ENCODE assay signal across 8 mouse cellular contexts in the genomic region with DNA sequence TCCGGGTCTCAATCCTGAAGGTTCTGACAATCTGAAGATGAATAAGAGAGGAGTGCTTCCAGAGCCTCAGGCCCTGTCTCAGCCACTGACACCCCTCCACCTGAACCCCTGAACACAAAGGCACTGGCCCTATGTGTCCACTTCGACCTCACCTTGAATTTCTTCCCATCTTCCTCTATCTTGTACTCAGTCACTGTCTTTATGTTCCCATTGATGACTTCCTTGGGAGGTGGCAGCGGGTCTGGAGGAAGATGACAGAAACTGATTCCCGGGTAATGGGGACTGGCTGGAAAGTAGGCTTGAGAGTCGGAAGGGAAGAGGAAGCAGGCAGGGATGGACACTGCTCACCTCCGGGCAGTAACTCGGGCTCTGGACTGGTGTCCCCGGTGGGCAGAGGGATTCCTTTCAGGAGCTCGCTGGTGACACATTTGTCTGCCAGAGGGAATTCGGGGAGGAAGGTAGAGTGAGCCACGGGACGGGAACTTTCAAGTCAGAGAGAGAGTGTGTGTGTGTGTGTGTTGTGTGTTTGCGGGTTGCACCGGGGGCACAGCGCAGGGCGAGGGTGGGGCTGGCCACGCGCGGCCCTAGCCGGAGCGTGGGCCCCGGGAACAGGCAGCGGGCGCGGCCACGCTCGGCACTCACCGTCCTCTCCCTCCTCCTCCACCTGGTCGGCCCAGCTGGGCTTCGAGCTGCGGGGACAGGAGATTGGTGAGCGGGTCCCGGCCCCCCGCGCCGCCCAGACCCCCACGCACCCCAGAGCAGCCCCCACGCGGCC. TPM values are rescaled to one million over a fixed set of nuclear protein-coding genes. Genes with fewer than 3 reads are reported as not detected.
DNase-seq lines count a peak whose midpoint lies in the region; ATAC-seq and TF ChIP-seq lines count a peak whose summit lies in the region.

No protein-coding gene starts in this region.

- CTCF ChIA-PET in Patski (lab: Charles Lee) = interaction anchor here (0.9 to 2.5 kb wide), 17 partner anchors 9 to 259 kb away, joined by 3 to 17 read pairs (median 4); a partner anchor contains a TSS

- in situ Hi-C loops in Patski (cut with MboI; ENCODE audit: low pct_unique_long_range_greater_than_20kb) = no loop called here

- peak overlapping the region; percentile 98 for H3K9ac ChIP-seq in heart, embryonic 14.5 days (ENCODE audit: low read length)
- peak overlapping the region; percentile 97 for H3K9ac ChIP-seq in hindbrain, embryonic 12.5 days
- H3K9ac ChIP-seq in midbrain, embryonic 11.5 days (ENCODE audit: low read length) = peak overlapping the region; percentile 95

- peaks cover 11 to 18% of the 10 kb centered on the region in 2 experiments for H3K4me1 ChIP-seq in heart, embryonic 14.5 days (ENCODE audit: control insufficient read depth in 2 of 2, insufficient read depth in 2 of 2, low read length in 2 of 2)
- peaks cover 15% of the 10 kb centered on the region for H3K4me1 ChIP-seq in hindbrain, embryonic 12.5 days
- peaks cover 9% of the 10 kb centered on the region for H3K4me1 ChIP-seq in midbrain, embryonic 11.5 days (ENCODE audit: control insufficient read depth, insufficient read depth, low read length)

- DNase-seq in heart, adult 18-20 months = no peak
- DNase-seq in Patski (ENCODE audit: low read depth, low spot score) = no peak
- DNase-seq in midbrain, embryonic 11.5 days (ENCODE audit: low spot score, missing footprints) = no peak
- no peak for DNase-seq in c-Kit-positive CD71-positive TER-119-positive erythroid progenitor cells, embryonic 14.5 days (ENCODE audit: low spot score)
- DNase-seq in MN1 (ENCODE audit: low spot score) = no peak
- no peak for DNase-seq in thymus, postnatal 36 days

- WGBS in heart, embryonic 14.5 days = 6% methylated on average over 35 of the region's 39 CpGs
- WGBS in hindbrain, embryonic 12.5 days = 11% methylated on average over 16 of the region's 39 CpGs
- WGBS in midbrain, embryonic 11.5 days = 4% methylated on average over 31 of the region's 39 CpGs

- no peak for TF ChIP-seq CTCF in Patski (IDR thresholded peaks at IDR 0.05)

- H3K27ac ChIP-seq in heart, embryonic 14.5 days (replicated peaks in 1 of 2; ENCODE audit: control insufficient read depth in 1 of 2, insufficient read depth in 1 of 2, low read depth in 2 of 2, low read length in 2 of 2) = peak overlapping the region in 1 of 2 experiments; percentile 44; a peak in 2 of 4 replicates
- 0 out of 2 replicates have a peak overlapping the region, but pooled peaks have one; percentile 40 for H3K27ac ChIP-seq in hindbrain, embryonic 12.5 days
- no peak overlapping the region for H3K27ac ChIP-seq in midbrain, embryonic 11.5 days (ENCODE audit: low read depth, low read length)

- no peaks in the 10 kb centered on the region for H3K9me3 ChIP-seq in heart, embryonic 14.5 days (ENCODE audit: control insufficient read depth, low read length)
- no peaks in the 10 kb centered on the region for H3K9me3 ChIP-seq in hindbrain, embryonic 12.5 days (replicated peaks)
- no peaks in the 10 kb centered on the region for H3K9me3 ChIP-seq in midbrain, embryonic 11.5 days (ENCODE audit: control insufficient read depth, low read length)

- POLR2A ChIA-PET in Patski (lab: Charles Lee) = interaction anchor here (1.1 kb wide), 3 partner anchors 10 to 133 kb away, joined by 3 to 6 read pairs (median 4); a partner anchor contains a TSS

- H3K4me2 ChIP-seq in heart, embryonic 14.5 days (ENCODE audit: low read length) = peak overlapping the region; percentile 93
- peak overlapping the region; percentile 99 for H3K4me2 ChIP-seq in hindbrain, embryonic 12.5 days (replicated peaks)
- peak overlapping the region; percentile 86 for H3K4me2 ChIP-seq in midbrain, embryonic 11.5 days

- peaks cover 42% of the 10 kb centered on the region for H3K36me3 ChIP-seq in heart, embryonic 14.5 days (ENCODE audit: control insufficient read depth, insufficient read depth, low read length)
- peaks cover 37% of the 10 kb centered on the region for H3K36me3 ChIP-seq in hindbrain, embryonic 12.5 days
- H3K36me3 ChIP-seq in midbrain, embryonic 11.5 days (ENCODE audit: control insufficient read depth, insufficient read depth, low read length) = peaks cover 25% of the 10 kb centered on the region

- ATAC-seq in heart, embryonic 14.5 days (ENCODE audit: insufficient number of reproducible peaks, insufficient read depth, low FRiP score, low read depth) = peak; percentile 9; the same call in 1 of the 2 replicates
- ATAC-seq in Patski = peak; percentile 29
- ATAC-seq in hindbrain, embryonic 12.5 days (ENCODE audit: low FRiP score) = peak; percentile 71
- ATAC-seq in midbrain, embryonic 11.5 days (ENCODE audit: low FRiP score) = peak; percentile 70

- no peaks in the 10 kb centered on the region for H3K27me3 ChIP-seq in heart, embryonic 14.5 days (ENCODE audit: control insufficient read depth, insufficient read depth, low read length)
- H3K27me3 ChIP-seq in Patski = no peaks in the 10 kb centered on the region
- H3K27me3 ChIP-seq in hindbrain, embryonic 12.5 days = peaks cover 6% of the 10 kb centered on the region; the same call in 1 of the 2 replicates
- H3K27me3 ChIP-seq in midbrain, embryonic 11.5 days (ENCODE audit: control insufficient read depth, insufficient read depth, low read length) = no peaks in the 10 kb centered on the region

- peak overlapping the region; percentile 79 to 98 for H3K4me3 ChIP-seq in heart, embryonic 14.5 days (ENCODE audit: control insufficient read depth in 1 of 2, insufficient read depth in 1 of 2, low read depth in 1 of 2, low read length in 2 of 2)
- H3K4me3 ChIP-seq in hindbrain, embryonic 12.5 days = peak overlapping the region; percentile 98
- H3K4me3 ChIP-seq in midbrain, embryonic 11.5 days (ENCODE audit: low read depth, low read length) = peak overlapping the region; percentile 85

RNA-seq across cellular contexts. Expression of a gene that starts 0.5 kb away (rescaled TPM):
- polyA plus RNA-seq in heart, embryonic 14.5 days (2014; fragmentation: Nextera tagmentation; extraction: Ambion mirVana) = 188 and 202 TPM in 2 replicates
- 100 to 1,000 TPM; 114 to 116 TPM for total RNA-seq in heart, adult 18-20 months (2021)
- polyA plus RNA-seq in Patski (2021) = 172 TPM
- 282 and 283 TPM in 2 replicates for polyA plus RNA-seq in hindbrain, embryonic 12.5 days (2016; fragmentation: Nextera tagmentation; extraction: Ambion mirVana)
- 348 and 354 TPM in 2 replicates for polyA plus RNA-seq in midbrain, embryonic 11.5 days (2014; fragmentation: Nextera tagmentation; extraction: Ambion mirVana)

RNA-seq across cellular contexts. Expression of a gene that starts 9.9 kb away (rescaled TPM):
- 28.2 and 30.0 TPM in 2 replicates for polyA plus RNA-seq in heart, embryonic 14.5 days (2014; fragmentation: Nextera tagmentation; extraction: Ambion mirVana)
- total RNA-seq in heart, adult 18-20 months (2021) = 1 to 10 TPM; 5.5 to 7.4 TPM
- polyA plus RNA-seq in Patski (2021) = 42.2 TPM
- 55.1 and 59.5 TPM in 2 replicates for polyA plus RNA-seq in hindbrain, embryonic 12.5 days (2016; fragmentation: Nextera tagmentation; extraction: Ambion mirVana)
- 52.3 and 57.1 TPM in 2 replicates for polyA plus RNA-seq in midbrain, embryonic 11.5 days (2014; fragmentation: Nextera tagmentation; extraction: Ambion mirVana)

RNA-seq across cellular contexts. Expression of a gene that starts 18.4 kb away (rescaled TPM):
- polyA plus RNA-seq in heart, embryonic 14.5 days (2014; fragmentation: Nextera tagmentation; extraction: Ambion mirVana) = 1.9 and 2.7 TPM in 2 replicates
- total RNA-seq in heart, adult 18-20 months (2021) = 1 to 10 TPM; 4.3 to 4.4 TPM
- 1.8 TPM for polyA plus RNA-seq in Patski (2021)
- 4.8 and 5.5 TPM in 2 replicates for polyA plus RNA-seq in hindbrain, embryonic 12.5 days (2016; fragmentation: Nextera tagmentation; extraction: Ambion mirVana)
- polyA plus RNA-seq in midbrain, embryonic 11.5 days (2014; fragmentation: Nextera tagmentation; extraction: Ambion mirVana) = 5.0 and 6.1 TPM in 2 replicates

RNA-seq across cellular contexts. Expression of a gene that starts 29.5 kb away (rescaled TPM):
- 4.5 and 5.9 TPM in 2 replicates for polyA plus RNA-seq in heart, embryonic 14.5 days (2014; fragmentation: Nextera tagmentation; extraction: Ambion mirVana)
- 1 to 10 TPM; 3.9 to 4.0 TPM for total RNA-seq in heart, adult 18-20 months (2021)
- polyA plus RNA-seq in Patski (2021) = 0.09 TPM
- polyA plus RNA-seq in hindbrain, embryonic 12.5 days (2016; fragmentation: Nextera tagmentation; extraction: Ambion mirVana) = 2.0 and 2.4 TPM in 2 replicates
- polyA plus RNA-seq in midbrain, embryonic 11.5 days (2014; fragmentation: Nextera tagmentation; extraction: Ambion mirVana) = 0.45 and 0.66 TPM in 2 replicates

Comparison
In these comparisons a context has a peak if more than half of its experiments do, and no peak if none do; other contexts are left out.
1. ATAC-seq: peak in every context shown above with its lines; median percentile 71 in hindbrain, embryonic 12.5 days; 70 in midbrain, embryonic 11.5 days; 29 in Patski; 9 in heart, embryonic 14.5 days.